Mouse (Mus musculus): ENCODE data around the gene Igf1r. TPM values are rescaled to one million over a fixed set of nuclear protein-coding genes. Genes with fewer than 3 reads are reported as not detected.
A peak's percentile ranks its signal among the peaks of the same experiment; 100 is the strongest.

Igf1r gene
- total RNA-seq, 4 experiments from 2014 or later: 7.5 to 9.4 (median 8.0) TPM

GRCm38 (mm10) chr7:67955276-67955675 lies 2.6 kb downstream of the Igf1r start:
- DNase-seq (ENCODE audit: low spot score in 2 of 2): no peak

- no peak for DNase-seq (ENCODE audit: low spot score in 2 of 2)
Observed at GRCm38 (mm10) chr7:67957376-67957775, 4.7 kb downstream of the Igf1r start.

- no peak for DNase-seq (ENCODE audit: low spot score in 2 of 2)
Observed at GRCm38 (mm10) chr7:67958045-67958444, 5.4 kb downstream of the Igf1r start.

- DNase-seq (ENCODE audit: low spot score in 2 of 2): no peak
Observed at GRCm38 (mm10) chr7:67960701-67961100, 8.1 kb downstream of the Igf1r start.

GRCm38 (mm10) chr7:67961567-67962267 lies 9.1 kb downstream of the Igf1r start:
- peak; percentile 67 to 68 for DNase-seq (ENCODE audit: low spot score in 2 of 2)

- DNase-seq (ENCODE audit: low spot score in 2 of 2): no peak
Observed at GRCm38 (mm10) chr7:67963691-67964090, 11.1 kb downstream of the Igf1r start.

GRCm38 (mm10) chr7:67968394-67968793 lies 15.8 kb downstream of the Igf1r start:
- no peak for DNase-seq (ENCODE audit: low spot score in 2 of 2)

- DNase-seq (ENCODE audit: low spot score in 2 of 2): no peak
Observed at GRCm38 (mm10) chr7:67969076-67969475, 16.4 kb downstream of the Igf1r start.

GRCm38 (mm10) chr7:67973180-67974014 lies 20.8 kb downstream of the Igf1r start:
- DNase-seq (ENCODE audit: low spot score in 2 of 2): no peak

- no peak for DNase-seq (ENCODE audit: low spot score in 2 of 2)
Observed at GRCm38 (mm10) chr7:67981956-67982355, 29.3 kb downstream of the Igf1r start.

- DNase-seq (ENCODE audit: low spot score in 2 of 2): no peak
Observed at GRCm38 (mm10) chr7:67982809-67983208, 30.2 kb downstream of the Igf1r start.

- no peak for DNase-seq (ENCODE audit: low spot score in 2 of 2)
Observed at GRCm38 (mm10) chr7:67983451-67983850, 30.8 kb downstream of the Igf1r start.

GRCm38 (mm10) chr7:67985003-67985416 lies 32.4 kb downstream of the Igf1r start:
- DNase-seq (ENCODE audit: low spot score in 2 of 2): no peak

GRCm38 (mm10) chr7:67985511-67985910 lies 32.9 kb downstream of the Igf1r start:
- no peak for DNase-seq (ENCODE audit: low spot score in 2 of 2)

- no peak for DNase-seq (ENCODE audit: low spot score in 2 of 2)
Observed at GRCm38 (mm10) chr7:67986277-67986676, 33.6 kb downstream of the Igf1r start.

- DNase-seq (ENCODE audit: low spot score in 2 of 2): no peak
Observed at GRCm38 (mm10) chr7:67986816-67987215, 34.2 kb downstream of the Igf1r start.

GRCm38 (mm10) chr7:67989376-67989775 lies 36.7 kb downstream of the Igf1r start:
- DNase-seq (ENCODE audit: low spot score in 2 of 2): no peak

- no peak for DNase-seq (ENCODE audit: low spot score in 2 of 2)
Observed at GRCm38 (mm10) chr7:67993614-67994013, 41.0 kb downstream of the Igf1r start.

GRCm38 (mm10) chr7:67994346-67994858 lies 41.8 kb downstream of the Igf1r start:
- DNase-seq (ENCODE audit: low spot score in 2 of 2): no peak

- DNase-seq (ENCODE audit: low spot score in 2 of 2): no peak
Observed at GRCm38 (mm10) chr7:67995276-67995675, 42.6 kb downstream of the Igf1r start.

GRCm38 (mm10) chr7:67996202-67996960 lies 43.8 kb downstream of the Igf1r start:
- DNase-seq (ENCODE audit: low spot score in 2 of 2): no peak

GRCm38 (mm10) chr7:68001269-68001668 lies 48.6 kb downstream of the Igf1r start:
- no peak for DNase-seq (ENCODE audit: low spot score in 2 of 2)

Measured in gastrocnemius, adult 8-10 months (tissue).